Mouse (Mus musculus) intestine, embryonic 16.5 days (tissue): Measurements from ENCODE around the gene Gcgr. TPM values are rescaled to one million over a fixed set of nuclear protein-coding genes. Genes with fewer than 3 reads are reported as not detected.
A peak's percentile ranks its signal among the peaks of the same experiment; 100 is the strongest.

Experiments
- ATAC-seq: fragments of 200-750 bp; cut with Nextera tagmentation; 2 replicates; pipeline ENCODE4 v1.8.0; 2017; ENCODE audit warnings: moderate TSS enrichment, moderate library complexity
- H3K27ac ChIP-seq: fragments of 300-500 bp; sonication (generic); 2 replicates; pipeline ENCODE4 v1.5.1; 2014; ENCODE audit warnings: mild to moderate bottlenecking, low read length
- H3K27me3 ChIP-seq: fragments of 300-500 bp; sonication (generic); replicated peaks from 2 replicates; pipeline ENCODE4 v1.6.1; 2014; ENCODE audit warnings: low read length, control low read depth, mixed read lengths; ENCODE audit not compliant: control insufficient read depth, insufficient read depth
- H3K36me3 ChIP-seq: fragments of 300-500 bp; sonication (generic); 2 replicates; pipeline ENCODE4 v1.6.1; 2014; ENCODE audit warnings: low read length, control low read depth; ENCODE audit not compliant: control insufficient read depth, insufficient read depth
- H3K4me1 ChIP-seq: fragments of 300-500 bp; sonication (generic); 2 replicates; pipeline ENCODE4 v1.6.1; 2014; ENCODE audit warnings: low read length, control low read depth, mixed read lengths; ENCODE audit not compliant: control insufficient read depth, insufficient read depth
- H3K4me2 ChIP-seq: fragments of 300-500 bp; sonication (generic); 2 replicates; pipeline ENCODE4 v1.6.1; 2014; ENCODE audit warnings: low read depth, low read length, control low read depth
- H3K4me3 ChIP-seq: fragments of 300-500 bp; sonication (generic); 2 replicates; pipeline ENCODE4 v1.5.1; 2014; ENCODE audit warnings: mild to moderate bottlenecking, low read length
- H3K9ac ChIP-seq: fragments of 300-500 bp; sonication (generic); 2 replicates; pipeline ENCODE4 v1.6.1; 2014; ENCODE audit warnings: low read depth, low read length
- H3K9me3 ChIP-seq: fragments of 300-500 bp; sonication (generic); 2 replicates; pipeline ENCODE4 v1.6.1; 2016; ENCODE audit warnings: low read length, control low read depth; ENCODE audit not compliant: control insufficient read depth
- WGBS: fragments of 180-500 bp; shearing (Covaris S2); extraction: QIAGEN DNeasy Blood & Tissue Kit; methylation state at CpG from one replicate; pipeline ENCODE4 v1.1.7; 2014; 5-methylcytosine and 5-hydroxymethylcytosine counted together
- polyA plus RNA-seq: library from polyadenylated mRNA; unstranded; fragments of >200 nt; fragmentation: Nextera tagmentation; extraction: Ambion mirVana; gene quantifications from 2 replicates; pipeline ENCODE4 v1.2.1, GENCODE M21; 2015

The Gcgr gene
- polyA plus RNA-seq, 1 experiment from 2014 or later, result 0.76 TPM

GRCm38 (mm10) chr11:120577211-120578023 is 46.9 kb downstream of the Gcgr start:
- Histone ChIP-seq H3K27ac (peak overlapping the region; percentile 96), H3K9ac (peak overlapping the region; percentile 50; the same call in 1 of the 2 replicates), H3K36me3 (peaks cover 20% of the 10 kb centered on the region), H3K27me3 (no peaks in the 10 kb centered on the region), H3K4me1 (peaks cover 50% of the 10 kb centered on the region), H3K9me3 (no peaks in the 10 kb centered on the region), H3K4me2 (peak overlapping the region; percentile 44), H3K4me3 (peak overlapping the region; percentile 23; the same call in 1 of the 2 replicates)
- no peak for ATAC-seq
- 84% methylated on average over 7 of the region's 7 CpGs for WGBS

- Histone ChIP-seq H3K4me3 (no peak overlapping the region), H3K27ac (peak overlapping the region; percentile 96), H3K9me3 (no peaks in the 10 kb centered on the region), H3K4me2 (no peak overlapping the region), H3K4me1 (peaks cover 50% of the 10 kb centered on the region), H3K27me3 (no peaks in the 10 kb centered on the region), H3K9ac (peak overlapping the region; percentile 45; the same call in 1 of the 2 replicates), H3K36me3 (peaks cover 20% of the 10 kb centered on the region)
- 77% methylated on average over 10 of the region's 10 CpGs for WGBS
- ATAC-seq, result no peak
These were observed 47.7 kb downstream of the Gcgr start for GRCm38 (mm10) chr11:120578024-120578693.

DNA sequence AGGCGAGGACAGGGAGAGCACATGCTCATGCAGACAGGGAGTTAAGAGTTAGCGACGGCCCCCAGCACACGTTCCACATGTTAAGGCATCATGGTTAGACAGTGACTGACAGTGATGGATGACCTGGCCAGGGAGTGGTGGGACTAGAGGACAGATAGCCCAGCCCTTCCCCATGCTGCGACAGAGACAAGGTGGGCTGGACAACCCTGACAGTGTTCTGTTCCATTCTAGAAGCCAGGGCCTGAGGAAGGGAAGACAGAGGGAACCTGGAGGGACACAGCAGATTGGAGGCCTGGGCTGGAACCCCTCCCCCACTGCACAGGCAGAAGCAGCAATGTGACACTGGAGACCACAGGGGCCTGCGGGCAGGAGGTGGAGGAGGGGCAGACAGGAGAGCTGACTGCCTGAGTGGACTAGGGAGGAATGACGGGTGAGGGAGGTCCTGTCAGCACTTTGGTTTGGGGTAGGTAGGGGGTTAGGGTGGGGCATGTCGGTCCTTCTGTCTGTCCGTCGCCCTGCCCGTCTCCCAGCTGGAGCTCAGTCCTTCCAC is 48.3 kb downstream of the Gcgr start:
- Histone ChIP-seq H3K27ac (peak overlapping the region; percentile 96), H3K4me1 (peaks cover 50% of the 10 kb centered on the region), H3K9me3 (no peaks in the 10 kb centered on the region), H3K27me3 (no peaks in the 10 kb centered on the region), H3K4me3 (no peak overlapping the region), H3K36me3 (peaks cover 21% of the 10 kb centered on the region), H3K4me2 (no peak overlapping the region), H3K9ac (peak overlapping the region; percentile 94; the same call in 1 of the 2 replicates)
- 81% methylated on average over 11 of the region's 11 CpGs for WGBS
- no peak for ATAC-seq

DNA sequence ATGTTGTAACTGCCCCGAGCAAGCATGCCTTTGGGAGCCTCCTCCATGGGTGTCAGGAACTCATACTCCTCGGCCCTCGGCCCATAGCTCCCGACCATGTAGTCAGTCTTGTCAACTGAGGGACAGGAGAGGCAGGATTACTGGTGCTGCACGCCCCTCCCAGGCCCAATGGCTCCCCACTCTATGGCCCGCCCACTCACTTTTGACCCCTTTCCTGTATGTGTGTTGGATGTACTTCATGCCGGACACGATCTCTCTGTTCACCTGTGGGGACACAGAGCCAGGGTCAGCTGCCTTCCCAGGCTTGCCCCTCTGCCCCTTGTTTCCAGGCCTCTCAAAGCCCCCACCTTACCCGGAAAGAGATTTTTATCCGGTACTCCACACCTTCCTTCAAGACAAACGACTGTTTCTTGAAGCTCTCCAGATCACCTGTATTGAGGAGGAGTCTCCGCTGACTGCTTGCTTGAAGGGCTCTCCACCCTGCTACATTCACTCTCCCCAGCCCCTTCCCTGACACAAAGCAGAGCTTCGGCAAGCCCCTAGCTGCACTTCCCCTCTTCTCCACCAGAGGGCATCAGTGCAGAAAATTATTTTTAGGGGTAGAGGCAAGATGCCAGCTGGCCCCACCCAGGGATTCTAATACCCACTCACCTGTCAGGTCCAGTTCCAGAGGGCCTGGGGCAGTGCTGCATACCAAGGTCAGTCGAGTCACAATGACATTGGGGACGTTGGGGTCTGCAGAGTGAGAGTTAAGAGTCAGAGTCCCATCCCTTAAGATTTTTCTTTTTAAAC is 49.0 kb downstream of the Gcgr start:
- Histone ChIP-seq H3K4me1 (peaks cover 46% of the 10 kb centered on the region), H3K4me2 (peak overlapping the region; percentile 63), H3K27me3 (no peaks in the 10 kb centered on the region), H3K9me3 (no peaks in the 10 kb centered on the region), H3K27ac (peak overlapping the region; percentile 93), H3K9ac (peak overlapping the region; percentile 94), H3K4me3 (peak overlapping the region; percentile 75), H3K36me3 (peaks cover 24% of the 10 kb centered on the region)
- ATAC-seq, result no peak
- 49% methylated on average over 15 of the region's 15 CpGs for WGBS

GRCm38 (mm10) chr11:120580190-120580589 is 49.7 kb downstream of the Gcgr start:
- Histone ChIP-seq H3K27me3 (no peaks in the 10 kb centered on the region), H3K9me3 (no peaks in the 10 kb centered on the region), H3K36me3 (peaks cover 28% of the 10 kb centered on the region), H3K9ac (peak overlapping the region; percentile 94), H3K4me3 (peak overlapping the region; percentile 75), H3K4me1 (peaks cover 43% of the 10 kb centered on the region), H3K27ac (peak overlapping the region; percentile 93), H3K4me2 (peak overlapping the region; percentile 63)
- 47% methylated on average over 7 of the region's 7 CpGs for WGBS
- ATAC-seq, result no peak

GRCm38 (mm10) chr11:120580871-120581331 is 50.4 kb downstream of the Gcgr start:
- H3K27ac ChIP-seq, result peak overlapping the region; percentile 93
- H3K27me3 ChIP-seq, result no peaks in the 10 kb centered on the region
- H3K4me1 ChIP-seq, result peaks cover 42% of the 10 kb centered on the region
- no peaks in the 10 kb centered on the region for H3K9me3 ChIP-seq
- H3K36me3 ChIP-seq, result peaks cover 29% of the 10 kb centered on the region
- ATAC-seq, result peak; percentile 38
- H3K9ac ChIP-seq, result peak overlapping the region; percentile 94
- WGBS, result under 1% methylated on average over 37 of the region's 44 CpGs
- H3K4me2 ChIP-seq, result peak overlapping the region; percentile 63
- H3K4me3 ChIP-seq, result peak overlapping the region; percentile 75

DNA sequence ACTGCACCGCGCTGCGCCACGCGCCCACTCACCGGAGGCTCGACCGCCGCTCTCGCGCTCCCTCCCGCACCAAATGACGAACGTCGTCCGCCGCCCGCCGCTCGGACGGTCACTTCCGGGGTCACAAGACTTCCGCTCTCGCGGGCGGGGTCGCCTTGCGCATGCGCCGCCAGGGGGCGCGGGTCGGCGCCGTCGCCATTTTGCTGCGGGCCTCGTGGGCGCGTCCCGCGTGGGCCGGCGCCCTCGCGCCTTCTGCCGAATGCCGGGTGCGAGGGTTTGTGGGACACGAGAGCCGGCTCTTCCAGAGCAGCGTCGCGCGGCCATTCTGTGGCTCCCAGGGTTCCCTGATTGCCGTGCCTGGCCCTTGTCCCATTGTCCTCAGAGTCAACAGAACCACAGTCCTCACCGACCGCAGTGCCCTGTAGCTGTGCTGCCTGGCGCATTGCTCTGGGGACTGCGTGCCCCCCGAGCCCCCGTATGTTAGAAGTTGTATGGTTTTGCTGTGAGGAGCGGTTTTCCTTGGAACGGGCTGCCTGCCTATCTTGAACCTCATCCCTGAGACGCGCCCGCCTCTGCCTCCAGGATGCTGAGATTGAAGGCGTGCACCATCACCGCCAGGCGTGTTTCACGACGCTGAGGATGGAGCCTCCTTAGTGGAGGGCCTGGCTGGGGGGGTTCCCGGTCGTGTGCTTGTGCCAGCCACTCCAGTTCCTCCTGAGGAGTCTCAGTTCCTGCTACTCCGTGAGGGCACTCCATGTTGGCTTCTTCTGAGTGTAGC is 51.2 kb downstream of the Gcgr start, which contains the start of gene Arhgdia:
Gene Arhgdia (minus strand): TSS at position 135 of the 778 bp plus-strand sequence.
- whole genome bisulfite sequencing, result 4% methylated on average over 70 of the region's 75 CpGs
- peaks cover 29% of the 10 kb centered on the region for H3K36me3 ChIP-seq
- ATAC-seq, result peak; percentile 40

GRCm38 (mm10) chr11:120582268-120582981 is 51.9 kb downstream of the Gcgr start:
- ATAC-seq, result no peak
- peak overlapping the region; percentile 75 for H3K4me3 ChIP-seq
- H3K27me3 ChIP-seq, result no peaks in the 10 kb centered on the region
- H3K36me3 ChIP-seq, result peaks cover 29% of the 10 kb centered on the region
- peak overlapping the region; percentile 94 for H3K9ac ChIP-seq
- H3K4me2 ChIP-seq, result peak overlapping the region; percentile 63
- H3K27ac ChIP-seq, result peak overlapping the region; percentile 93
- WGBS, result 70% methylated on average over 8 of the region's 8 CpGs
- H3K9me3 ChIP-seq, result no peaks in the 10 kb centered on the region
- peaks cover 33% of the 10 kb centered on the region for H3K4me1 ChIP-seq

More for the DNA sequence above, 51.2 kb downstream of the Gcgr start, which contains the start of gene Arhgdia:
- Histone ChIP-seq H3K27ac (peak within 1 kb of the TSS; percentile 93), H3K9ac (peak within 1 kb of the TSS; percentile 94), H3K4me2 (peak within 1 kb of the TSS; percentile 63), H3K9me3 (no peaks in the 10 kb centered on the region), H3K4me1 (peaks cover 38% of the 10 kb centered on the region), H3K4me3 (peak within 1 kb of the TSS; percentile 75), H3K27me3 (no peaks in the 10 kb centered on the region)
